Mouse (Mus musculus) intestine, embryonic 14.5 days (tissue): ENCODE results near the gene Vegfc. TPM values are rescaled to one million over a fixed set of nuclear protein-coding genes. Genes with fewer than 3 reads are reported as not detected.

Experiments used
- ATAC-seq: fragments of 200-750 bp; cut with Nextera tagmentation; replicated peaks from 2 replicates; pipeline ENCODE4 v1.8.0; 2017; ENCODE audit warnings: low read depth, moderate number of reproducible peaks, moderate TSS enrichment, moderate library complexity; ENCODE audit not compliant: low FRiP score, low TSS enrichment
- DNase-seq: peaks from one replicate; pipeline ENCODE4 v3.0.0-alpha.2; 2018; ENCODE audit warnings: low spot score
- H3K27ac ChIP-seq: fragments of 300-500 bp; sonication (generic); 2 replicates; pipeline ENCODE4 v1.5.1; 2014; ENCODE audit warnings: low read depth, mild to moderate bottlenecking, control low read depth
- H3K27me3 ChIP-seq: fragments of 300-500 bp; sonication (generic); replicated peaks from 2 replicates; pipeline ENCODE4 v1.6.1; 2014; ENCODE audit warnings: low read length, control low read depth; ENCODE audit not compliant: control insufficient read depth, insufficient read depth
- H3K36me3 ChIP-seq: fragments of 300-500 bp; sonication (generic); 2 replicates; pipeline ENCODE4 v1.6.1; 2014; ENCODE audit warnings: low read length, control low read depth; ENCODE audit not compliant: control insufficient read depth, insufficient read depth
- H3K4me1 ChIP-seq: fragments of 300-500 bp; sonication (generic); replicated peaks from 2 replicates; pipeline ENCODE4 v1.6.1; 2014; ENCODE audit warnings: low read length, control low read depth, mixed read lengths; ENCODE audit not compliant: control insufficient read depth, insufficient read depth
- H3K4me2 ChIP-seq: fragments of 300-500 bp; sonication (generic); 2 replicates; pipeline ENCODE4 v1.6.1; 2014; ENCODE audit warnings: low read length
- H3K4me3 ChIP-seq: fragments of 300-500 bp; sonication (generic); 2 replicates; pipeline ENCODE4 v1.5.1; 2014; ENCODE audit warnings: low read depth, low read length, control low read depth, mixed read lengths
- H3K9ac ChIP-seq: fragments of 300-500 bp; sonication (generic); 2 replicates; pipeline ENCODE4 v1.6.1; 2014; ENCODE audit warnings: mild to moderate bottlenecking, low read length
- H3K9me3 ChIP-seq: fragments of 300-500 bp; sonication (generic); 2 replicates; pipeline ENCODE4 v1.6.1; 2016; ENCODE audit warnings: low read length, control low read depth; ENCODE audit not compliant: control insufficient read depth
- WGBS: fragments of 180-500 bp; shearing (Covaris S2); extraction: QIAGEN DNeasy Blood & Tissue Kit; methylation state at CpG from one replicate; pipeline ENCODE4 v1.1.7; 2014; 5-methylcytosine and 5-hydroxymethylcytosine counted together
- polyA plus RNA-seq: library from polyadenylated mRNA; unstranded; fragments of >200 nt; fragmentation: Nextera tagmentation; extraction: Ambion mirVana; gene quantifications from 2 replicates; pipeline ENCODE4 v1.2.1, GENCODE M21; 2014

Gene Vegfc
- 5.9 and 8.8 TPM in 2 replicates for polyA plus RNA-seq

DNA sequence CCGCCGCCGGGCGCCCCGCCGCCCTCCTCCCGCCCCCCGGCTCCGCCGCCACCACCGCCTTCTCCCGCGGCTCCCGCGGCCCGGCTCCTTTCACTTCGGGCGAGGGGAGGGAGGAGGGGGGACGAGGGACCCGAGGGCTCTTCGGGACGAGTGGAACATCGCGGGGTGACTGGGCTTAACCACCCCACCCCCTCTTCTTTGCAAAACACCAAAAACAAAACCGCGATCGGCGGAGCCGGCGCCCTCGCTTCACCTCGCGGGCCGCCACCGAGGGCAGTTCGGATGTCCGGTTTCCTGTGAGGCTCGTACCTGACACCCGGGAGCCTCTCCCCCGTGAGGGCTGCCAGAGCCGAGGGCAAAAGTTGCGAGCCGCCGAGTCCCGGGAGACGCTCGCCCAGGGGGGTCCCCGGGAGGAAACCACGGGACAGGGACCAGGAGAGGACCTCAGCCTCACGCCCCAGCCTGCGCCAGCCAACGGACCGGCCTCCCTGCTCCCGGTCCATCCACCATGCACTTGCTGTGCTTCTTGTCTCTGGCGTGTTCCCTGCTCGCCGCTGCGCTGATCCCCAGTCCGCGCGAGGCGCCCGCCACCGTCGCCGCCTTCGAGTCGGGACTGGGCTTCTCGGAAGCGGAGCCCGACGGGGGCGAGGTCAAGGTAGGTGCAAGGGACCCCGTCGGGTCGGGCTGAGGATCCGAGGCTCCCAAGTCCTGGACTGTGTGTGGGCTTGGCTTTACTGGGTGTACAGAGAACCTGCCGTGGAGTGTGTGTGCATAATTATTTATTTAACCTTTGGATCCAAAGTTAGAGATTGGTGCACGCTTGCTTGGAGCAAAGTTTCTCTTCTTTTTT lies at the start of gene Vegfc:
Vegfc (plus strand) TSS at position 336 of the 850 bp plus-strand sequence.
- ATAC-seq: peak; percentile 71
- Histone ChIP-seq H3K36me3 (no peaks in the 10 kb centered on the region), H3K27ac (peak within 1 kb of the TSS; percentile 11), H3K27me3 (no peaks in the 10 kb centered on the region), H3K9ac (peak within 1 kb of the TSS; percentile 72), H3K9me3 (no peaks in the 10 kb centered on the region), H3K4me2 (peak within 1 kb of the TSS; percentile 70), H3K4me1 (peaks cover 4% of the 10 kb centered on the region; the same call in 1 of the 2 replicates), H3K4me3 (peak within 1 kb of the TSS; percentile 72)
- DNase-seq: peak; percentile 89
- under 1% methylated on average over 69 of the region's 79 CpGs for WGBS

DNA sequence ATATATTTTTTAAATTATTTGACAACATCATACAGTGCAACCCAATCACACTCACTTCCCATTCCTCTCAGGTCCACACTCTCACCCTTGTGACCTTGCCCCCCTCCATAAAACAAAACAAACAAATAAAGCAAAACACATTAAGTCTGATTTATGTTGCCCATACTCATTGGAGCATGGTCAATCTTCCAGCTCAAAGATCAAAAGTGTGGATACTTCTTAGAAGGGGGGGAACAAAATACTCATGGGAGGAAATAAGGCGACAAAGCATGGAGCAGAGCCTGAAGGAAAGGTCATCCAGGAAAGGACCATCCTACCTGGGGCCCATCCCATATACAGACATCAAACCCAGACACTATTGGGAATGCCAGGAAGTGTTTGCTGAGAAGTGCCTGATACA lies 42.8 kb upstream of the Vegfc start:
- DNase-seq (no peak), ATAC-seq (no peak)
- Histone ChIP-seq H3K4me1 (no peaks in the 10 kb centered on the region), H3K27ac (no peak overlapping the region), H3K36me3 (no peaks in the 10 kb centered on the region), H3K4me2 (no peak overlapping the region), H3K27me3 (no peaks in the 10 kb centered on the region), H3K9me3 (no peaks in the 10 kb centered on the region), H3K4me3 (no peak overlapping the region), H3K9ac (no peak overlapping the region)
- WGBS: 89% methylated on average over 1 of the region's 1 CpGs

DNA sequence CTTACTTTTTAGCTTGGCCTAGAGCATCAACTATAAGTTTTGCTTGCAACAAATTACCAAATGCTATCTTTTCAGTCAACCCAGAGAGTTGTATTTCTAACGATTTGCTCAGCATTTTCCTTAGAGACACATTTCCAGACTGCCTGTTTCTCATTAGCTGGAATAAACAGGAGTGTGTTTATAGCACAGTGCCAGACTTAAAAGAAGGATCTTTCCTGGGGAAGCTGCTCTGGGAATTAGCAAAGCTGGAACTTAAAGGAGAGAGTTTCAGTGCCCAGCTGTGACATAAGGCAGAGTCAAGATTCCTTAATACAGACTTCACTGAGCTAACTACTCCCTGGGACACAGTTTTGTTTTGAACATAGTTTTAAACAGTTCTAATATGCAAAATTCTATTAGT lies 34.8 kb upstream of the Vegfc start:
- Histone ChIP-seq H3K36me3 (no peaks in the 10 kb centered on the region), H3K9ac (no peak overlapping the region), H3K4me2 (no peak overlapping the region), H3K4me1 (no peaks in the 10 kb centered on the region), H3K27me3 (no peaks in the 10 kb centered on the region), H3K27ac (no peak overlapping the region), H3K9me3 (no peaks in the 10 kb centered on the region), H3K4me3 (no peak overlapping the region)
- WGBS: 13% methylated on average over 1 of the region's 1 CpGs
- ATAC-seq: no peak
- DNase-seq: no peak

DNA sequence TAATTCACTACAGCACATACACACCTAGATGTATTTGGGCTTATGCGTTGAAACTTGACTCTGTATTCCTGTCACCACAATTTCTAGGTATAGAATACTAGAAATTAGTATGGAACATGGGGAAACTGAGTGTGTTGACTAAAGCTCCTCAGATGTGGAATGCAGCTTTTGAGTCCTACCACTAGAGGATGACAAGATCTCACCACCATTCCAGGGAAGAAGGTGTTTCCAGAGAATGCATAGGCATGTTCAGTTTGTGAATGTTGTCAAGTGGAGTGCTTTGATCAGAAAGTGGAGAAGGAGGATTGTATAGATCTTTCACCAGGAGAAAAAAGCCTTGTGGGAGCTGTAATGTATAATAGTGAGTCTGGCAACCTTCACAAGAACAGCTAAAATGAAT lies 33.9 kb upstream of the Vegfc start:
- Histone ChIP-seq H3K9ac (no peak overlapping the region), H3K27ac (no peak overlapping the region), H3K36me3 (no peaks in the 10 kb centered on the region), H3K4me1 (no peaks in the 10 kb centered on the region), H3K27me3 (no peaks in the 10 kb centered on the region), H3K9me3 (no peaks in the 10 kb centered on the region), H3K4me3 (no peak overlapping the region), H3K4me2 (no peak overlapping the region)
- DNase-seq (no peak), ATAC-seq (no peak)
- 90% methylated on average over 1 of the region's 1 CpGs for WGBS

DNA sequence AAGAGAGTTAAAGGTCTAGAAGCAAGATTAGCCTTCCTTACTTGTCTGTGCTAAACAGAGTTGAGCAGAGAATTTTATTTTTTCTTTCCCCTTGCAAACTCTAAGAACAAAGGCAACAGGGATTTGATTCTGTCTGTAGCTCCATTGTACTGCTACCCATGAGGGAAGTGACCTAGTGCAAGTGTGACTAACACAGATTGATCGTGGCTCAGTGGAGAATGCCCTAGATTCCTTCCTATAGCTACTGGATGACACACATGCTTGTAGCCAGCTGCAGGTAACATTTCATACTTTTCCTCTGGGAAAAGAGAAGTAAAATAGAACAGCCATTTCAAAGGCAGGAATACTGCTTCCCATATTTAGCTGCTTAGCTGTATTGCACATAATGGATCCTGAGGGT lies 24.2 kb upstream of the Vegfc start:
- no peak for DNase-seq
- Histone ChIP-seq H3K9ac (no peak overlapping the region), H3K36me3 (no peaks in the 10 kb centered on the region), H3K9me3 (no peaks in the 10 kb centered on the region), H3K4me3 (no peak overlapping the region), H3K27me3 (no peaks in the 10 kb centered on the region), H3K4me1 (no peaks in the 10 kb centered on the region), H3K4me2 (no peak overlapping the region), H3K27ac (no peak overlapping the region)
- 58% methylated on average over 1 of the region's 1 CpGs for WGBS
- no peak for ATAC-seq

DNA sequence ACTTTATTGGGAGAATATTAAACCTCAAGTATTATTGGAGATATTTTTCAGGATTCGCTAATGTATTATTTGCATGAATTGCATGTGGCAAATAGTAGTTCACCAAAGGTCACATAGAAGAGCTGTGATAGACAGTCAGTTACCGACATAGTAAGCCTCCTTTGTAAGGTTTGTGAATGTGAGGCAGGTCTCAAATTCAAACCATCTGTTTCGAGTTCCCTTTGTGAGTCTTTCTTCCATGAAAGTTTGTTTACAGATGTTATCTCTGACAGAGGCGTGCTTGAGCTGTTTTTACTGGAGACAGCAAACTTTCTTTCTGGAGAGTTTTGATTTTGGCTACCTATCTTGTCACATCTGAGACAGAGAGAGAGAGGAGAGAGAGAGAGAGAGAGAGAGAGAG lies 11.9 kb upstream of the Vegfc start:
- H3K4me3 ChIP-seq: no peak overlapping the region
- H3K27me3 ChIP-seq: no peaks in the 10 kb centered on the region
- ATAC-seq: no peak
- H3K4me1 ChIP-seq: no peaks in the 10 kb centered on the region
- no peak overlapping the region for H3K9ac ChIP-seq
- WGBS: 37% methylated on average over 4 of the region's 4 CpGs
- no peak overlapping the region for H3K4me2 ChIP-seq
- H3K9me3 ChIP-seq: no peaks in the 10 kb centered on the region
- DNase-seq: no peak
- no peak overlapping the region for H3K27ac ChIP-seq
- no peaks in the 10 kb centered on the region for H3K36me3 ChIP-seq

DNA sequence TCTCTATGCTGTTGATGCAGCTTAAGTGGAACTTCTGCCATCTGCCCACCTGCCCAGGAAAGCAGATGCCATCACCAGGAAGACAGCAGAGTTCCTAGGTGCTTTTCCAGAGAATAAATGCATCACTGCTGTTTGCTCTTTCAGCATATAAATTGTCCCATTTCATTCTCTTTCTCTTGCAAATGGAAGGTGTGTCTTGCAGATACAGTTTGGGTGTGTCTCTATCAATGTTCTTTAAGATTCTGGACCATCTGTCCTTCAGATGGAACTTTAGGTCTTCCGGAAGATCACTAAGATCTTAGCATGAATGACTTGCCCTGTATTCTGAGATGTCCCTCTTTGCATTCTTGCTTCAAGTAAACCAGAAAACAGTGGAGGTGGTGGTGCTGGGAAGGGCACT lies 1.1 kb upstream of the Vegfc start:
- peak overlapping the region; percentile 72; the same call in 1 of the 2 replicates for H3K4me3 ChIP-seq
- 53% methylated on average over 1 of the region's 1 CpGs for WGBS
- no peaks in the 10 kb centered on the region for H3K36me3 ChIP-seq
- no peak overlapping the region for H3K27ac ChIP-seq
- H3K27me3 ChIP-seq: no peaks in the 10 kb centered on the region
- DNase-seq: no peak
- no peak; the same call in 1 of the 2 replicates for ATAC-seq
- H3K4me1 ChIP-seq: peaks cover 4% of the 10 kb centered on the region; the same call in 1 of the 2 replicates
- peak overlapping the region; percentile 70 for H3K4me2 ChIP-seq
- no peak overlapping the region for H3K9ac ChIP-seq
- no peaks in the 10 kb centered on the region for H3K9me3 ChIP-seq

DNA sequence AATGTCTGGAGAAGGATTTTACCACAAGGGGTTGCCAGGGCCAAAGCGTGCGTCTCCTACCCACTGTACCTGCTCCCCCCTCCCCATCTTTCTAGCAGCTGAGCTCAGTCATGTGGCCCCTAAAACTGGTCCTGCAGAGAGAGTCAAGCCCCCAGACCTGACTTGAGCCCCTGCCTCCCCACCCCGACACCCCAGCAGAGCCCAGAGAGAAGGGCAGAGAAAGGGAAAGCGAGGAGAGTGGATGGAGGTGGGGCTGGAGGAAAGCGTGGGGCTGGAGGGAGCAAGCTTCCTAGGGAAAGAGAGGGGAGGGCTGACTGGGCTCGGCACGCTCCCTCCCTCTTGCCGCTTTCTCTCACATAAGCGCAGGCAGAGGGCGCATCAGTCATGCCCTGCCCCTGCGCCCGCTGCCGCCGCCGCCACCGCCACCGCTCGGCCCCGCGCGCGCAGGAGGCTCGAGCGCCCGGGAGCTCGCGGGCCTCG lies 575 bp upstream of the Vegfc start:
- Histone ChIP-seq H3K36me3 (no peaks in the 10 kb centered on the region), H3K4me2 (peak overlapping the region; percentile 70), H3K9me3 (no peaks in the 10 kb centered on the region), H3K4me1 (peaks cover 4% of the 10 kb centered on the region; the same call in 1 of the 2 replicates), H3K4me3 (peak overlapping the region; percentile 72), H3K9ac (peak overlapping the region; percentile 72), H3K27ac (peak overlapping the region; percentile 11), H3K27me3 (no peaks in the 10 kb centered on the region)
- DNase-seq (peak; percentile 71), ATAC-seq (peak; percentile 87)
- WGBS: 2% methylated on average over 25 of the region's 28 CpGs

DNA sequence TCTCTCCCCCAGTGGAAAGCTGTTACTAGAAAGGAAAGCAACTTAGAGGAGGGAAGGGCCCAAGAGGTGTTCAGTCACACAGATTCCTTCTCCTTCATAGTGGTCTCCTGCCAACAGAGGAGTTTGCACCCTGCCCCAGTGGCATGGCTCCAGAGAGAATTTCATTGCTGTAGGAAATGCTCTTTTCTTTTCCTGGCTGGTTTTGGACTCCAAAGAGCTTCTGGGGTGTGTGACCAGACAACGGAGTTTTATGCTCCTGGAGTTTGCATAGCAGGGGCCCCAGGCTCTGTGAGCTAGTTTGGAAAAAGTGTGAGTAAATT lies 675 bp downstream of the Vegfc start:
- H3K27ac ChIP-seq: peak overlapping the region; percentile 11
- 5% methylated on average over 1 of the region's 1 CpGs for WGBS
- no peaks in the 10 kb centered on the region for H3K27me3 ChIP-seq
- H3K4me1 ChIP-seq: peaks cover 4% of the 10 kb centered on the region; the same call in 1 of the 2 replicates
- no peaks in the 10 kb centered on the region for H3K36me3 ChIP-seq
- peak overlapping the region; percentile 72 for H3K9ac ChIP-seq
- no peaks in the 10 kb centered on the region for H3K9me3 ChIP-seq
- peak overlapping the region; percentile 72 for H3K4me3 ChIP-seq
- H3K4me2 ChIP-seq: peak overlapping the region; percentile 70
- DNase-seq (no peak), ATAC-seq (0 out of 2 replicates have a peak, but pooled peaks have one; percentile 2)
